Mouse (Mus musculus) kidney, embryonic 14.5 days (tissue): ENCODE data around the gene Il2ra. TPM values are rescaled to one million over a fixed set of nuclear protein-coding genes. Genes with fewer than 3 reads are reported as not detected.

Experiments
- polyA plus RNA-seq: library from polyadenylated mRNA; unstranded; fragments of >200 nt; fragmentation: Nextera tagmentation; extraction: Ambion mirVana; gene quantifications from 2 replicates; pipeline ENCODE4 v1.2.1, GENCODE M21; 2014

The Il2ra gene
- polyA plus RNA-seq, 1 experiment from 2014 or later, result not detected

Other genes starting within 250 kb of the Il2ra start
- 10.5 and 11.2 TPM in 2 replicates for gene Pfkfb3, start 88.7 kb upstream of the Il2ra start, polyA plus RNA-seq
- 154 and 165 TPM in 2 replicates for gene Rbm17, start 38.7 kb upstream of the Il2ra start, polyA plus RNA-seq
- not detected in 2 replicates for gene Gm17490, start 16.5 kb upstream of the Il2ra start, polyA plus RNA-seq
- gene Il15ra, start 62.5 kb downstream of the Il2ra start, polyA plus RNA-seq, result 0.99 and 1.5 TPM in 2 replicates
- gene Fbh1, start 134.8 kb downstream of the Il2ra start, polyA plus RNA-seq, result 85.1 and 126 TPM in 2 replicates
- 32.9 and 34.2 TPM in 2 replicates for gene Ankrd16, start 135.1 kb downstream of the Il2ra start, polyA plus RNA-seq